Mouse (Mus musculus) CH12.LX (cell line): Measurements from ENCODE around the gene H2-DMa.
A peak's percentile ranks its signal among the peaks of the same experiment; 100 is the strongest.

Experiments
- CTCF ChIP-seq, 2 experiments: IDR thresholded peaks in 1 of 2; conservative IDR thresholded peaks in 1 of 2; 2 replicates each; pipeline ENCODE4 v1.5.1; 2011 to 2012; ENCODE audit warnings: low read depth in 2 of 2, low read length in 2 of 2, improper control_type of control experiment in 1 of 2, inconsistent platforms in 1 of 2, mild to moderate bottlenecking in 1 of 2, moderate library complexity in 1 of 2
- EP300 ChIP-seq: IDR thresholded peaks from 2 replicates; pipeline ENCODE4 v1.6.1; 2011; ENCODE audit warnings: low read length, improper control_type of control experiment
- HCFC1 ChIP-seq: IDR thresholded peaks from 2 replicates; pipeline ENCODE4 v1.6.1; 2012; ENCODE audit warnings: low read depth, mild to moderate bottlenecking, inconsistent platforms, low read length, improper control_type of control experiment
- MAX ChIP-seq: IDR thresholded peaks from 2 replicates; pipeline ENCODE4 v1.6.1; 2011; ENCODE audit warnings: low read length, improper control_type of control experiment
- MAZ ChIP-seq: IDR thresholded peaks from 2 replicates; pipeline ENCODE4 v1.6.1; 2012; ENCODE audit warnings: low read depth, mild to moderate bottlenecking, inconsistent platforms, low read length, improper control_type of control experiment, moderate library complexity
- POLR2A ChIP-seq: IDR thresholded peaks from 2 replicates; pipeline ENCODE4 v1.6.1; 2011; ENCODE audit warnings: low read depth, mild to moderate bottlenecking, improper control_type of control experiment, low read length
- POLR2AphosphoS2 ChIP-seq: IDR thresholded peaks from 2 replicates; pipeline ENCODE4 v1.6.1; 2011; ENCODE audit warnings: low read depth, low read length, improper control_type of control experiment
- SIN3A ChIP-seq: IDR thresholded peaks from 2 replicates; pipeline ENCODE4 v1.6.1; 2012; ENCODE audit warnings: low read length, improper control_type of control experiment, inconsistent platforms
- USF1 ChIP-seq: IDR thresholded peaks from 2 replicates; pipeline ENCODE4 v1.6.1; 2014; ENCODE audit warnings: low read depth, mild to moderate bottlenecking, inconsistent platforms, low read length, improper control_type of control experiment
- ZC3H11A ChIP-seq: IDR thresholded peaks from 2 replicates; pipeline ENCODE4 v1.6.1; 2012; ENCODE audit warnings: low read depth, mild to moderate bottlenecking, inconsistent platforms, low read length, improper control_type of control experiment
- ZMIZ1 ChIP-seq: IDR thresholded peaks from 2 replicates; pipeline ENCODE4 v1.6.1; 2012; ENCODE audit warnings: low read depth, mild to moderate bottlenecking, inconsistent platforms, low read length, improper control_type of control experiment

GRCm38 (mm10) chr17:34172528-34172927 is 53.2 kb downstream of the H2-DMa start:
- TF ChIP-seq CTCF (conservative IDR thresholded peaks at IDR 0.05 in 1 of 2, IDR thresholded peaks at IDR 0.05 in 1 of 2; ENCODE audit: low read depth in 2 of 2, low read length in 2 of 2) (peak in 1 of 2 experiments; percentile 53; a peak in 2 of 4 replicates), USF1 (no peak), ZC3H11A (no peak), SIN3A (no peak), ZMIZ1 (no peak), MAX (no peak), POLR2A (no peak), EP300 (no peak), POLR2AphosphoS2 (no peak), HCFC1 (no peak), MAZ (no peak)
